Mouse (Mus musculus) midbrain, embryonic 10.5 days (tissue): ENCODE measurements around the gene Slc4a4. TPM values are rescaled to one million over a fixed set of nuclear protein-coding genes. Genes with fewer than 3 reads are reported as not detected.

Experiments used
- DNase-seq: peaks from one replicate; pipeline ENCODE4 v3.0.0-alpha.2; 2017; ENCODE audit warnings: low spot score
- H3K27ac ChIP-seq: fragments of 300-500 bp; sonication (generic); replicated peaks from 2 replicates; pipeline ENCODE4 v1.5.1; 2016; ENCODE audit warnings: mild to moderate bottlenecking
- H3K27me3 ChIP-seq: fragments of 300-500 bp; sonication (generic); 2 replicates; pipeline ENCODE4 v1.6.1; 2016; ENCODE audit warnings: low read depth, mild to moderate bottlenecking; ENCODE audit not compliant: poor library complexity, severe bottlenecking
- H3K36me3 ChIP-seq: fragments of 300-500 bp; sonication (generic); 2 replicates; pipeline ENCODE4 v1.6.1; 2016; ENCODE audit warnings: mild to moderate bottlenecking, moderate library complexity
- H3K4me1 ChIP-seq: fragments of 300-500 bp; sonication (generic); 2 replicates; pipeline ENCODE4 v1.6.1; 2016
- H3K4me3 ChIP-seq: fragments of 300-500 bp; sonication (generic); 2 replicates; pipeline ENCODE4 v1.5.1; 2016; ENCODE audit warnings: mild to moderate bottlenecking, moderate library complexity
- H3K9me3 ChIP-seq: fragments of 300-500 bp; sonication (generic); replicated peaks from 2 replicates; pipeline ENCODE4 v1.6.1; 2016; ENCODE audit warnings: mild to moderate bottlenecking
- WGBS: fragments of 180-500 bp; shearing (Covaris S2); methylation state at CpG from one replicate; pipeline ENCODE4 v1.1.7; 2016; 5-methylcytosine and 5-hydroxymethylcytosine counted together
- polyA plus RNA-seq: library from polyadenylated mRNA; unstranded; fragments of >200 nt; fragmentation: Nextera tagmentation; extraction: Ambion mirVana; gene quantifications from 2 replicates; pipeline ENCODE4 v1.2.1, GENCODE M21; 2016

Gene Slc4a4
- polyA plus RNA-seq, 1 experiment from 2014 or later, result 1.5 TPM

DNA sequence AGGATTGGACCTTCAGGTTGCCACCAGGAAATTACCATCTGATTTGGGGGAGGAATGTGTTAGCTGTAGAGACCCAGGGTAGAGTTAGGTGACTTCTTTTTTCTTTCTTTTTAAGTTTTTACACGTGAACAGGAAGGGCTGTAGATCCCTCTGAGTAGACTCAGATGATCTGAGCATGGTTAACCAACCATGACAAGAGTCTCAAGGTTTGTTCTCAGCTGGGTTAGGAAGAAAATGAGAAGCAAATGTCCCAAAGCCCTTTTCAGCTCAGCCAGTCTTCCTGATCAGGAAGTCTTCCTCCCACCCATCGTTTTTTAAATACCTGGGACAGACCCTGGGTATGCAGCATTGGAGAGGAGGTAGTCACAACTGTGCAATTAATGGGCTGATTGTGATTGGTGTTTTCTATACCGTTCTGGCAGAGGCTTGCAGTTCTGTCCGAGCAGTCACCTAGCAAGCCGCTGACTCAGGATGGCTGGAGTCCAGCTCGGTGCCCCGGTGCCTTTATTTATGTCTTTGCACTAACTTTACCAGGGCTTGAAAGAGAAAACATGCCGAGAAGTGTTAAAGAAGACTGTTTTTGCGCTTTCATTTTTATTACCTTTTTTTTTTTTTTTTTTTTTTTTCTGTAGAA, 236.8 kb downstream of the Slc4a4 start:
- no peaks in the 10 kb centered on the region for H3K27me3 ChIP-seq
- no peaks in the 10 kb centered on the region for H3K4me1 ChIP-seq
- H3K36me3 ChIP-seq, result no peaks in the 10 kb centered on the region
- H3K4me3 ChIP-seq, result no peak overlapping the region
- DNase-seq, result no peak
- H3K9me3 ChIP-seq, result no peaks in the 10 kb centered on the region
- no peak overlapping the region for H3K27ac ChIP-seq
- WGBS, result 75% methylated on average over 9 of the region's 9 CpGs

DNA sequence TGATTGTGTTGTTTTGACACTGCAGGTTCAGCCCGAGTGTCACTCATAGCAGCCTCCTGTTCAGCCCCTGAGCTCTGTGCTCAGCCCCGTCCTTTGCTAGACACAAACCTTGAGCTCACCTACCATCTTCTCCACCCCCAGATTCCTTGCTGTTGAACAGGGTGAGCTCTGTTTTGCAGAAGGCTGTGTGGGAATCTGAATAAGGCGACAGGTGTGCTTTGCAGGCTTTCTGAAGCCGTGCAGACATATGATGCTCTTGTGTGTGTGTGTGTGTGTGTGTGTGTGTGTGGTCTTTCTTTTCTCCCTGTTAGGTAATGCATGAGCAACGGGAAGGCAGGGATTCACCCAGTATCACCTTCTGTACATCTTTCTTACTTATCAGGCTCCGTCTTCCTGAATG, 241.6 kb downstream of the Slc4a4 start:
- DNase-seq, result no peak
- H3K4me1 ChIP-seq, result no peaks in the 10 kb centered on the region
- no peaks in the 10 kb centered on the region for H3K27me3 ChIP-seq
- no peak overlapping the region for H3K4me3 ChIP-seq
- H3K9me3 ChIP-seq, result no peaks in the 10 kb centered on the region
- 91% methylated on average over 6 of the region's 6 CpGs for WGBS
- no peak overlapping the region for H3K27ac ChIP-seq
- no peaks in the 10 kb centered on the region for H3K36me3 ChIP-seq

DNA sequence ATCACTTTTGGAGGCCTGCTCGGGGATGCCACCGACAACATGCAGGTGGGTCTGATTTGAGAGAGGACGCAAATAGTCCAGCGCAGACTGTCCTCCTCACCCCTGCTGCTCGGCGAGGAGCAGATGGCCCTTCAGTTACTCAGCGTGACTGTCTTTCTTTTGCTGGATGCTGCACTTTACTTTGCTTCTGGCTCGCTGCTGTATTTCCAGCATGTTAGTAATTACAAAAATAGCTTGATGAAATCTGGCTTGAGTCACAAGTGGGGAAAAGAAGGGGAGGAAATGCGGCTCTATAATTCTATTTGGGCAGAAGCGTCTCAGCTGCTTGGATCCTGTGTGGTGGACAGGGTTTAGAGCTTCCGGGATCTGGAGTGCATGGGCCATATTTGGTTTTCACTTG, 249.2 kb downstream of the Slc4a4 start:
- no peaks in the 10 kb centered on the region for H3K9me3 ChIP-seq
- H3K4me3 ChIP-seq, result no peak overlapping the region
- H3K27me3 ChIP-seq, result no peaks in the 10 kb centered on the region
- no peaks in the 10 kb centered on the region for H3K36me3 ChIP-seq
- WGBS, result 93% methylated on average over 11 of the region's 11 CpGs
- no peak for DNase-seq
- H3K27ac ChIP-seq, result no peak overlapping the region
- no peaks in the 10 kb centered on the region for H3K4me1 ChIP-seq

DNA sequence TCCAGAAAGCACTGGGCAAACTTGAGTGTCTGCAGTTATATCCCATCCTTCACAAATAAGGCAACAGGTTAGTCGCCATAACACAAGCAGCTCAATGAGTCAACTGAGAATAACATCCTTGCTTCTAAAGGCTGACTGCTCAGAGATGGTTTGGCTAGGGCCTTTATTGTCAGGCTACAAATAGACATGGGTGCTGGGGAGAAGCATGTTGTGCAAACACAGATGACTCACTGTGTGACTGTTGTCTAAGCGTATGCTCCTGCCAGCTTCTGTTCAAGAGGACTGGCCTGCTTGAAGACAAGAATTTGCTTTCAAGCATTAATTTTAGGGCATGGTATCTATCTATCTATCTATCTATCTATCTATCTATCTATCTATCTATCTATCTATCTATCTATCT, 253.5 kb downstream of the Slc4a4 start:
- WGBS, result 92% methylated on average over 2 of the region's 2 CpGs
- Histone ChIP-seq H3K4me1 (peaks cover 11% of the 10 kb centered on the region), H3K36me3 (no peaks in the 10 kb centered on the region), H3K9me3 (no peaks in the 10 kb centered on the region), H3K27me3 (no peaks in the 10 kb centered on the region), H3K27ac (no peak overlapping the region), H3K4me3 (no peak overlapping the region)
- no peak for DNase-seq

DNA sequence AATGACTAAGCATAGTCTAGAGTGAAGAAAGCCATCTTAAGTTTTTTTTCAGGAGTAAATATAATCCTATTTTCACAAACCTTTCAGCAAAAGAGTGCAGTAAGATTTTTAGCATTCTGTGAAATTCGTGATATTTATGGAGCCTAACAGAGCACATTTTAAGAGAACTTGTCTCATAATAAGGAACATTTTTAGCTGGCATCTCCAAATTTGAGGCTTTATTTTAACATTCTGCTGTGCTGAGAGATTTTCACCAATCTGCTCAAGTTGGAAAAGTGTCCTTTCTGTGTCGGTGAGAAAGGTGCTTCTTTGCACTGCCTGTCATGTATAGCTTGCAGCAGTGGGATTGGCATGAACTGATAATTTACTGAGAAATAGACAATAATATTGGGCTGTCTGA, 255.1 kb downstream of the Slc4a4 start:
- no peak for DNase-seq
- Histone ChIP-seq H3K4me3 (no peak overlapping the region), H3K36me3 (no peaks in the 10 kb centered on the region), H3K27ac (no peak overlapping the region), H3K9me3 (no peaks in the 10 kb centered on the region), H3K4me1 (peaks cover 11% of the 10 kb centered on the region), H3K27me3 (no peaks in the 10 kb centered on the region)
- 91% methylated on average over 2 of the region's 2 CpGs for WGBS

DNA sequence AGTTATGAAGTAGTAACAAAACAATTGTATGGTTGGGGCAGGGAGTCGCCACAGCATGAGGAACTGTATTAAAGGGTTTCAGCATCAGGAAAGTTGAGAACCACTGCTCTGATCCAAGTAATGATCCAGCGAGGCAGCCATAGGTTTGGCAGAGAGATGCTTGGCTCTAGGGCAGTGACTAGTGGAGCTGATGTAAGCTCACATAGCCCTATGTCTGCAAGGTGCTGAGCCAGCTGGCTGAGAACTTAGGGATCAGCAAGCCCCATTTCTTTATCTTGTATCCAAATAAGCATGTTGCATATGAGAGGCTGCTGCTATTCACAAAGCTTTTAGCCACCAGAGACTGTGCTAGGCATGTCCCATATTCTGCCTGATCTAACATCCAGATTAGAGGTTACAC, 259.7 kb downstream of the Slc4a4 start:
- Histone ChIP-seq H3K9me3 (no peaks in the 10 kb centered on the region), H3K4me1 (peaks cover 11% of the 10 kb centered on the region), H3K36me3 (no peaks in the 10 kb centered on the region), H3K27ac (no peak overlapping the region), H3K4me3 (no peak overlapping the region), H3K27me3 (no peaks in the 10 kb centered on the region)
- WGBS, result 85% methylated on average over 2 of the region's 2 CpGs
- no peak for DNase-seq

DNA sequence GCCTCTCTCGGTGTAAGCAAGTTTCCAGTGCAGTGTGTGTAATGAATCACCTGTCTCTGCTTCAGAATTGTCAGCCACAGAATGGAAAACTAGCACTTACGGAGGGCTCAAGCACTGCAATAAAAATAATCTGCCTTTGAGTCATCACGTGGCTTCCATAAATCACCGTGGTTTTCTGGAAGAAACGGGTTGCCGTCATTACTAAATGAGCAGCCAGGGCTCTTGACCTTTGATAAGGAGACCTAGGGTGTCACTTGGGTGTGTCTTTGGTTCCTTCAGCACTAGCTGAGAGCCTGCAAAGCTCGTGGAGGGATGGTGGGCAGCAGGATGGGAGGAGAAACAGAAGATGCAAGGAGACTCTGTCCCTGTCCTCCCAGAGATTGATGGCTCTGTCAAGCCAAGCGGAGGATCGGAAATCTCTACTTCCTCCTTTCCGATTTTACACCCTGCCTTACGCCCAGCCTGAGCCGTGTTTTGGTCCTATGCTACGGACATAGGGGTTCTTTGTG, 260.7 kb downstream of the Slc4a4 start:
- Histone ChIP-seq H3K4me1 (peaks cover 11% of the 10 kb centered on the region), H3K27ac (no peak overlapping the region), H3K9me3 (no peaks in the 10 kb centered on the region), H3K27me3 (no peaks in the 10 kb centered on the region), H3K36me3 (no peaks in the 10 kb centered on the region), H3K4me3 (no peak overlapping the region)
- 94% methylated on average over 13 of the region's 13 CpGs for WGBS
- DNase-seq, result no peak

DNA sequence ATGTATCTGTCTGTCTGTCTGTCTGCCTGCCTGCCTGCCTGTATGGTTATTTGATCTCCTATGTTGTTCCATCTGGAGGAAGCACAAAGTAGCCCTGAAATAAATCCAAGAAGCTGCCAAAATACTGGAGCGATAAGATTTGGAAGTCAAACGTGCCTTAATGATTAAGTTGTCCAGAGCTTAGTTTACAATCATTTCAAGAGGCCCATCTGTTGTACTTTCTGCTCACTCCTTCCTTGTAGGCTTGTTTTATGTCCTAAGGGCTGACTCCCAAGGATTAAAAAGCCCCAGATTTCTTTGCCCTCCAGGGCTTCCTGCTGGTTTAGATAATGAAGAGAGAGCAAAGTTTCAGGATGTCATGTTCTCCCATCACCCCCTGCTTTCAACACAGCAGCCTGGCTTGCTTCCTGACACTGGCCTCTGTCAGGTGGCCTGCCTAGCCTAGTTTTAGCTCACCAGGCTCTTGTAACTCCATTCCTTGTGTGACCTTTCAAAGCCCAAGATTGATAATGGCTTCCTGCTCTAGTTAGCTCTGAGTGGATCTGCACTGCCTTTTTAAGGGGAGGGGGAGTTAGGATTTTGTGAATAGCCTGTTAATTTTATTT, 262.9 kb downstream of the Slc4a4 start:
- 51% methylated on average over 2 of the region's 2 CpGs for WGBS
- no peak overlapping the region for H3K4me3 ChIP-seq
- H3K27ac ChIP-seq, result no peak overlapping the region
- DNase-seq, result no peak
- H3K36me3 ChIP-seq, result no peaks in the 10 kb centered on the region
- H3K9me3 ChIP-seq, result no peaks in the 10 kb centered on the region
- H3K27me3 ChIP-seq, result no peaks in the 10 kb centered on the region
- no peaks in the 10 kb centered on the region for H3K4me1 ChIP-seq

DNA sequence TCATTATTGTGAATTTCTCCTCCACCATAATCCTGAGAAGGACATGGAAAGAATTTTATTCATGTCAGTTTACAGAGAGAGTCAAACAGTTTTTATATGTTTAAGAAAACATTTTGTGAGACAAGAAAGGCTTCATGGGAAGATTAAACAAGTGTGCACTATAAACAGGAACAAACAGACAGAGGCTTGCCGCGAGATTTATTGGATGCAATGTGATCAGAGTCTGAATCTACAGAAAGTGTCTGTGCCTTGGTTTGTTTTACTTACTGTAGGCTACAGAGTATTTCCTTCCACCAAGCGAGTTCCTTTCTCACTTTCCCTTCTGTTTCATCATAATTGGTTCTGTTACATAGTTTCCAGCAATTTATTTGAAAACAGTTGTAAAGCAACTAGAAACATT, 264.5 kb downstream of the Slc4a4 start:
- WGBS, result 92% methylated on average over 3 of the region's 3 CpGs

DNA sequence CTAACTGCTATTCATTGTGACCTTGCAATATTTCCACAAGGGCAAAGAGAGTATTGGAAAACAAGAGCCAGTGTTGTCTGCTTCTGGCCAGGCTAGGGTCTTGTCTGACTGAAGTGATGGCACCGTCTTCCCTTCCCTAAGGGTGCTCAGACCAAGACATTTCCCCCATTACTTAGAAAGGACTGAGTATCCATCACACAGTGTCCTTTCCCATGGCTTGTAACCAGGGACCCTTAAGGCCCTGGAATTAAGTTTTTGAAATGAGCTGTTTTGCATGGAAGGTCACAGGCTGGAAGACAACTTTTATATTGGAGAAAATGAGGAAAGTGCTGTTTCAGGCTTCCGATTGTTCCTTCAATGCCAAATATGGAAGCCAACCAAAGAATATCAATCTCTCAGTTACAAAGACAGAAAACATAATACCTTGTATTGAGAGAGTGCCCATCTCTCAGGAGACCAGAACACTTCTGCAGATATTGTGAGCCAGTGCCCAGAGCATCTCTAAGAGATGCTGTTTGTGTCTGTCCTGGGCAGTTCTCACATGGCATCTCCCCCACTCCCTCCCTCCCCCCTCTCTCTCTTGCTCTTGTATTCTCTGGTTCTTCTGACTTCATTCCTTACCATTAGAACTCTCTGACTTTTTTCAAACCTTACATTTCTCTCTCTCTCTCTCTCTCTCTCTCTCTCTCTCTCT, 284.6 kb downstream of the Slc4a4 start:
- no peak for DNase-seq
- 93% methylated on average over 2 of the region's 2 CpGs for WGBS
- no peaks in the 10 kb centered on the region for H3K36me3 ChIP-seq
- H3K9me3 ChIP-seq, result no peaks in the 10 kb centered on the region
- H3K4me1 ChIP-seq, result no peaks in the 10 kb centered on the region
- H3K27me3 ChIP-seq, result no peaks in the 10 kb centered on the region
- no peak overlapping the region for H3K4me3 ChIP-seq
- no peak overlapping the region for H3K27ac ChIP-seq

More for the DNA sequence above, 264.5 kb downstream of the Slc4a4 start:
- Histone ChIP-seq H3K4me1 (no peaks in the 10 kb centered on the region), H3K27me3 (no peaks in the 10 kb centered on the region), H3K36me3 (no peaks in the 10 kb centered on the region), H3K4me3 (no peak overlapping the region), H3K9me3 (no peaks in the 10 kb centered on the region), H3K27ac (no peak overlapping the region)
- DNase-seq, result no peak

DNA sequence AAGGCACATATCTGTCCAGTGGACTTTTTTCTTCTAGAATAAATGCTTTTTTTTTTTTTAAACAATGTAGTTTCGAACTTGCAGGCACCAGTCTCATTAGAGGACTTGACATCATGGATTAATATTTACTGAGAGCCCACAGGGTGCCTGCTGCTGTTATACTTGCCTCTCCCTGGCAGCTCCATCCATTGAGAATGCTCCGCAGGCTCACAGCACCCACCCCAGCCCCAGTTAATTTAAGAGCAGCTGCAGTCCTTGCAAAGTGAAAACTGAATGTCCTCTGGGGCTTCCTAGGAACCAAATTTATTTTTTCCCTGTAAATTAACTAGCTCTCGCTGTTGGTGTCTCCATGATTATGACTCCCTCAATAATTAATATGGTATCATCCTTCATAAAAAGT, 303.4 kb downstream of the Slc4a4 start:
- no peak for DNase-seq
- H3K27me3 ChIP-seq, result no peaks in the 10 kb centered on the region
- no peaks in the 10 kb centered on the region for H3K9me3 ChIP-seq
- no peaks in the 10 kb centered on the region for H3K4me1 ChIP-seq
- H3K36me3 ChIP-seq, result no peaks in the 10 kb centered on the region
- no peak overlapping the region for H3K27ac ChIP-seq
- 63% methylated on average over 3 of the region's 3 CpGs for WGBS
- H3K4me3 ChIP-seq, result no peak overlapping the region

DNA sequence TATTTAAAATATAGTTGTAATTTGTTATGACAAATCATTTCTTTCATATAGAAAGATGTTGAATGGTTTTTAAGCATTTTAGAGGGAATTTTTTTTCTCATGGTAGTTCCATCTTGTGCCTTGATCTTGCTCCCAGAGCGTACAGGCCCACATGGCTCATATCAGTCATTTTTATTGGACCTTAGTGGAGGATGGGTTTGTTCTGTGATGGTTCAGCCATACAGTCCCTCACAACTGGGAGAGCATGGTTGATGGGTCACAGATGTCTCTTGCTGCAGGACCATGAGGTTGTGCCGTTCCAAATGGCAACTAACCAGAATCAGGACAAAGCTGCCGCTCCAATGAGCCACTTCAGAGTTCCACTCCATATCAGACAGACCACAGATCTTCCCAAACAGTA, 308.0 kb downstream of the Slc4a4 start:
- DNase-seq, result no peak
- no peaks in the 10 kb centered on the region for H3K27me3 ChIP-seq
- no peaks in the 10 kb centered on the region for H3K36me3 ChIP-seq
- 94% methylated on average over 3 of the region's 3 CpGs for WGBS
- H3K9me3 ChIP-seq, result no peaks in the 10 kb centered on the region
- no peak overlapping the region for H3K4me3 ChIP-seq
- H3K4me1 ChIP-seq, result no peaks in the 10 kb centered on the region
- H3K27ac ChIP-seq, result no peak overlapping the region

DNA sequence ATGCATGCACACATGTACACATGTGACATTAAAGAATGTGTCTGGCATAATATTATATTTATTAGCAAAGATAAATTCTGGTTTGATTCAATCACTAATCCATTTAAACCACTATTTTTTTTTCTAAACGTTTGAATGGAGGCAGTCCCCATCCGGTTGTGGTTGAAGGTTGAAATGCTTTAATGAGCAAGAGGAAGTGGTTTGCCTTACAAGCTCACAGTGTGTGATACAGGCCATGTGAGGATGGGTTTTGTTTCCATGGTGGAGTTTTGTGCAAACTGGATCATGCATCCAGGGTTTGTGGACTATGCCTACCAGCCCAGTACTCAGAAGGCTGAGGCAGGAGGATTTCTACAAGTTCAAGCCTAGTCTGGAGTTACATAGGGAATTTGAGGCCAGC, 311.9 kb downstream of the Slc4a4 start:
- Histone ChIP-seq H3K4me1 (0 out of 2 replicates have a peak, but pooled peaks cover 2% of the 10 kb centered on the region), H3K36me3 (no peaks in the 10 kb centered on the region), H3K9me3 (no peaks in the 10 kb centered on the region), H3K27ac (no peak overlapping the region), H3K27me3 (no peaks in the 10 kb centered on the region), H3K4me3 (no peak overlapping the region)
- WGBS, result 86% methylated on average over 2 of the region's 2 CpGs
- DNase-seq, result no peak
